Mouse (Mus musculus): Measurements from ENCODE around the gene Faf1.

- TF ChIP-seq CTCF (IDR thresholded peaks at IDR 0.05; ENCODE audit: insufficient read depth, low read length) (no peak), POLR2A (IDR thresholded peaks at IDR 0.05; ENCODE audit: borderline replicate concordance, extremely low read depth, low read depth, low read length) (no peak)
Observed at GRCm38 (mm10) chr4:109985424-109986172, 309.2 kb downstream of the Faf1 start.

Data from lung, adult 2 months (tissue).